29 mouse cellular contexts compared by ENCODE assay signal in the genomic region with DNA sequence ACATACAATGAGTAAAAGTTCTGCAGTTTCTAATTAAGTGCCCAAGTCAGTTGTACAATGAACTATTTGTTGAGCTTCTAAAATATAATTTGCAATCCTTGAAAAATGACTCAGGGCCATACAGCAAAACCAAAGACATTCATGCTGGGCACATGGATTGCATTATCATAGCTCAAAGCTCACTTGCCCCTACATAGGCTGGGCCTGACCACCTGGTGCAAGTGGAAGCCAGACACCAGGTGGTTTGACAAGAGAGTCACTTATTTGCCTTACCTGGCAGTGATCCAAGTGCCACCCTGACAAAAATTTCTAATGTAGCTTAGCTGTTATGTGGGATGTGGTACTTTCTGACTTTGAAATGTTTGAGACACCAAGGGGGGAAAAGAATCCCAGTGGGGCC.
DNase-seq lines count a peak whose midpoint lies in the region; ATAC-seq lines count a peak whose summit lies in the region.
"Had no signal": no experiment of that assay in that cellular context is flagged by ENCODE, and none has a peak within 500 bp of the region (broad histone marks: within the 10 kb centered on the region; RNA-seq: fewer than 3 reads in every experiment).

No protein-coding gene starts in this region.

- H3K4me2 ChIP-seq in embryonic facial prominence, embryonic 14.5 days (ENCODE audit: low read depth, low read length): no peak overlapping the region
- no peak overlapping the region for H3K4me2 ChIP-seq in limb, embryonic 13.5 days (replicated peaks)
- H3K4me2 ChIP-seq: embryonic facial prominence, embryonic 12.5 days; hindbrain, embryonic 15.5 days; liver, embryonic 13.5 days; midbrain, embryonic 11.5 days; neural tube, embryonic 12.5 days had no signal

- no peak overlapping the region for H3K9ac ChIP-seq in embryonic facial prominence, embryonic 14.5 days (ENCODE audit: low read depth, low read length)
- H3K9ac ChIP-seq in limb, embryonic 13.5 days: no peak overlapping the region
- H3K9ac ChIP-seq: embryonic facial prominence, embryonic 12.5 days; hindbrain, embryonic 15.5 days; liver, embryonic 13.5 days; neural tube, embryonic 12.5 days had no signal

- no peaks in the 10 kb centered on the region for H3K36me3 ChIP-seq in embryonic facial prominence, embryonic 14.5 days (ENCODE audit: control insufficient read depth, insufficient read depth, low read length)
- H3K36me3 ChIP-seq in limb, embryonic 13.5 days: no peaks in the 10 kb centered on the region
- H3K36me3 ChIP-seq: embryonic facial prominence, embryonic 12.5 days; forebrain, embryonic 10.5 days; hindbrain, embryonic 10.5 days; hindbrain, embryonic 15.5 days; liver, embryonic 13.5 days; neural tube, embryonic 12.5 days had no signal

- H3K4me3 ChIP-seq in embryonic facial prominence, embryonic 14.5 days (ENCODE audit: low read depth, low read length): no peak overlapping the region
- H3K4me3 ChIP-seq in limb, embryonic 13.5 days: no peak overlapping the region
- H3K4me3 ChIP-seq: embryonic facial prominence, embryonic 12.5 days; forebrain, embryonic 10.5 days; hindbrain, embryonic 10.5 days; hindbrain, embryonic 15.5 days; liver, embryonic 13.5 days; neural tube, embryonic 12.5 days had no signal

- ATAC-seq in embryonic facial prominence, embryonic 14.5 days (ENCODE audit: low read depth): peak; percentile 37; the same call in 1 of the 2 replicates
- ATAC-seq in limb, embryonic 13.5 days (ENCODE audit: low FRiP score, low read depth): peak; percentile 78; the same call in 1 of the 2 replicates
- ATAC-seq in megakaryocyte progenitor cell, adult 5-6 weeks (replicated peaks; ENCODE audit: poor library complexity): no peak
- ATAC-seq: activated CD4-positive, CD25-positive, alpha-beta regulatory T cell, adult 4 months; forebrain, embryonic 16.5 days; midbrain, embryonic 16.5 days had no signal

- H3K27me3 ChIP-seq in embryonic facial prominence, embryonic 14.5 days (replicated peaks; ENCODE audit: control insufficient read depth, insufficient read depth, low read length): no peaks in the 10 kb centered on the region
- no peaks in the 10 kb centered on the region for H3K27me3 ChIP-seq in limb, embryonic 13.5 days
- H3K27me3 ChIP-seq: embryonic facial prominence, embryonic 12.5 days; hindbrain, embryonic 15.5 days; liver, embryonic 13.5 days; neural tube, embryonic 12.5 days had no signal

- H3K4me1 ChIP-seq in embryonic facial prominence, embryonic 14.5 days (ENCODE audit: control insufficient read depth, insufficient read depth, low read length): no peaks in the 10 kb centered on the region
- peaks cover 10% of the 10 kb centered on the region for H3K4me1 ChIP-seq in limb, embryonic 13.5 days
- H3K4me1 ChIP-seq: embryonic facial prominence, embryonic 12.5 days; forebrain, embryonic 10.5 days; hindbrain, embryonic 10.5 days; hindbrain, embryonic 15.5 days; liver, embryonic 13.5 days; neural tube, embryonic 12.5 days had no signal

- H3K27ac ChIP-seq in embryonic facial prominence, embryonic 14.5 days (replicated peaks; ENCODE audit: low read depth, low read length): no peak overlapping the region
- no peak overlapping the region for H3K27ac ChIP-seq in limb, embryonic 13.5 days
- H3K27ac ChIP-seq: forebrain, embryonic 10.5 days; hindbrain, embryonic 10.5 days; hindbrain, embryonic 15.5 days; liver, embryonic 13.5 days; neural tube, embryonic 12.5 days had no signal

- no peaks in the 10 kb centered on the region for H3K9me3 ChIP-seq in embryonic facial prominence, embryonic 14.5 days (ENCODE audit: control insufficient read depth, low read length)
- H3K9me3 ChIP-seq in limb, embryonic 13.5 days: no peaks in the 10 kb centered on the region
- H3K9me3 ChIP-seq: embryonic facial prominence, embryonic 12.5 days; forebrain, embryonic 10.5 days; hindbrain, embryonic 10.5 days; hindbrain, embryonic 15.5 days; liver, embryonic 13.5 days; neural tube, embryonic 12.5 days had no signal

- DNase-seq in embryo, embryonic 10.5 days (ENCODE audit: low spot score): peak; percentile 4
- no peak for DNase-seq in embryo, embryonic 9.5 days (ENCODE audit: extremely low spot score)
- DNase-seq in Muller cell, postnatal 12 days (ENCODE audit: inconsistent ontology term): peak; percentile 21
- DNase-seq in embryonic facial prominence, embryonic 14.5 days (ENCODE audit: low spot score): peak; percentile 30
- DNase-seq in spleen, postnatal 14 days (ENCODE audit: low spot score in 2 of 2): no peak
- DNase-seq: adrenal gland, adult 2 months; adrenal gland, postnatal 36 days; cerebellum, adult 2 months; cerebellum, postnatal 36 days; heart, postnatal 14 days; kidney, adult 18-20 months; kidney, postnatal 36 days; liver, embryonic 13.5 days; lung, adult 18-20 months; lung, postnatal 14 days; right cerebral cortex, postnatal 4 days; thymus, adult 2 months; thymus, postnatal 4 days had no signal

Comparison
In these comparisons a context has a peak if more than half of its experiments do, and no peak if none do; other contexts are left out.
1. DNase-seq: peak in embryo, embryonic 10.5 days (single experiment), Muller cell, postnatal 12 days (single experiment) and embryonic facial prominence, embryonic 14.5 days (single experiment); none in embryo, embryonic 9.5 days (single experiment) and spleen, postnatal 14 days (0 of 2).